Mouse (Mus musculus): Measurements from ENCODE around the gene Olfr584. TPM values are rescaled to one million over a fixed set of nuclear protein-coding genes. Genes with fewer than 3 reads are reported as not detected.

The Olfr584 gene
- total RNA-seq (2021) = not detected
- long read RNA-seq, experiment 1 = 0 reads
- long read RNA-seq, experiment 2 = 0 reads

DNA sequence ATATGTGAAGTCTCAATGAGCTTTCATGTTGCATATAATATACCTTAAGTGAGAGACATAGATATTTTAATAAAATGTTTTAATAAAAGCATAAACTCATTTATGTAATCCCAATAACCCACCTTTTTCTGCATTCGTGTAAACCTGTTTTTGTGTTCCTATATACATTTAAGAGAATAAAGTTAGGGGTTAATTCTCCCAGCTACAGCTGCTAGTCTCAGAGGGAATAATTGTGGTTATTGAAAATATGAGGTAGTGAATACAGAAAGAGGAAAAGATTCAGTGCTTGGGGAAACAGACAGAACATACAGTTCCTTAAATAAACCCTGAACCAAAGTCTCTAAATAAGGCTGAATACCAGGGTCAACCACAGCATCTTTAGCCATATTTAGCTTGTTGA is at the start of gene Olfr584:
Gene Olfr584 (plus strand): TSS at position 301 of the 400 bp plus-strand sequence.
- intact Hi-C loops (cut with DNase I; ENCODE audit: low total_unique reads) = no loop called here
- no peak for DNase-seq

DNA sequence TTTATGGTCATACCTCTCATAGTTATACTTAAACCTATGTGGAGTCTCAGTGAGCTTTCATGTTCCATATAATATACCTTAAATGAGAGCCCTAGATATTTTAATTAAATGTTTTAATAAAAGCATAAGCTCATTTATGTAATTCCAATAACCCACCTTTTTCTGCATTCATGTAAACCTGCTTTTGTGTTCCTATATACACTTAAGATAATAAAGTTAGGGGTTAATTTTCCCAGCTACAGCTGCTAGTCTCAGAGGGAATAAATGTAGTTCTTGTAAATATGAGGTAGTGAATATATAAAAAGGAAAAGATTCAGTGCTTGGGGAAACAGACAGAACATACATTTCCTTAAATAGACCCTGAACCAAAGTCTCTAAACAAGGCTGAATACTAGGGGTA is 44.0 kb upstream of the Olfr584 start, which contains the start of gene Olfr582:
Gene Olfr582 (plus strand): TSS at position 301 of the 400 bp plus-strand sequence.
- no peak for DNase-seq
- intact Hi-C loops (cut with DNase I; ENCODE audit: low total_unique reads) = no loop called here

GRCm38 (mm10) chr7:103051000-103051399 is 30.7 kb upstream of the Olfr584 start, which contains the start of gene Olfr583:
Gene Olfr583, plus strand, starts transcription at chr7:103051300.
- DNase-seq = no peak
- intact Hi-C loops (cut with DNase I; ENCODE audit: low total_unique reads) = no loop called here

DNA sequence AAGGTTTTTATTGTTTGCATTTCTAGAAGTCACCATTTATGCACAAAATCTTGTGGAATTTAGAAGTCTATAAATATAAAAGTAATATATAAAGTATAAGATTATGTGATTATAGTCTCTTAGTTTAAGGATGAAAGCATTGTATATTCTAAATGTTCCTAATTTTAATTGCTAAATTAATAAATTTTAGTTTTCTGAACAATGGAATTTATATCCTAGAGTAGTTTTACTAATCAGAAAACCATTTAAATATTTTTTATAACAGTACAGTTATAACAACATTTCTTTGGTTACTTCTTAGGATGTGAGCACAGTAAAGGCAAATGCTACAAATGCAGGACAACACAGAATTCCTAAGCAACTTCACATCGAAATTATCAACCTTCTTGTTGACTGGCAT is 15.7 kb downstream of the Olfr584 start, which contains the start of gene Olfr585:
Gene Olfr585 (plus strand): TSS at position 301 of the 400 bp plus-strand sequence.
- intact Hi-C loops (cut with DNase I; ENCODE audit: low total_unique reads) = no loop called here
- DNase-seq = no peak

DNA sequence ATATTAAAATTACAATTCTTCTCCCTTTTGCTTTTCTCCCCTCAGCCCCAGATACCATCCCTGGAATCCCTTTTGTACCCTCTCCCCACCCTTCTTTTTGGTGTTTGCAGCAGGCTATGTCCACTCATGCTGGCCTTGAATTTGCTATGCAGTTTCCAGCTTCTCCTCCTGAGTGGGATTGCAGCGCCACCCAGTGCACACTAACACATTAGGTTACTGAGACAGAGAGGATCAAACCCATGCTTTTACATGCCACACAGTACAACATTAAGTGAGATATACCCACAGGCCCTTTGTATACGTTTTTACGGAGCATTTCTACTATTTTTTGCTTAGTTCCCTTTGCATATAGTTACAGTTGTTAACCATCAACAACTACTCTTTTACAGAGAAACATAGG is 37.7 kb downstream of the Olfr584 start:
- intact Hi-C loops (cut with DNase I; ENCODE audit: low total_unique reads) = no loop called here
- no peak for DNase-seq

- intact Hi-C loops (cut with DNase I; ENCODE audit: low total_unique reads) = no loop called here
- no peak for DNase-seq
Measured at GRCm38 (mm10) chr7:103125538-103125937, 43.9 kb downstream of the Olfr584 start, which contains the start of gene Olfr586. Gene Olfr586, minus strand, starts transcription at chr7:103125638.

Other genes with a start within 250 kb of the Olfr584 start
- gene Olfr566, start 223.1 kb upstream of the Olfr584 start, total RNA-seq (2021) = not detected
- gene Olfr568, start 204.8 kb upstream of the Olfr584 start, total RNA-seq (2021) = not detected
- gene Olfr569, start 191.0 kb upstream of the Olfr584 start, total RNA-seq (2021) = not detected
- not detected for gene Olfr570, start 187.3 kb upstream of the Olfr584 start, total RNA-seq (2021)
- gene Olfr571, start 164.3 kb upstream of the Olfr584 start, total RNA-seq (2021) = not detected
- not detected for gene Olfr572, start 157.5 kb upstream of the Olfr584 start, total RNA-seq (2021)
- gene Olfr573-ps1, start 139.3 kb upstream of the Olfr584 start, total RNA-seq (2021) = not detected
- gene Olfr574, start 133.4 kb upstream of the Olfr584 start, total RNA-seq (2021) = not detected
- not detected for gene Olfr575, start 123.1 kb upstream of the Olfr584 start, total RNA-seq (2021)
- gene Olfr576, start 119.2 kb upstream of the Olfr584 start, total RNA-seq (2021) = not detected
- not detected for gene Olfr577, start 105.9 kb upstream of the Olfr584 start, total RNA-seq (2021)
- gene Olfr578, start 92.6 kb upstream of the Olfr584 start, total RNA-seq (2021) = not detected
- not detected for gene Olfr582, start 43.9 kb upstream of the Olfr584 start, total RNA-seq (2021)
- gene Olfr583, start 30.6 kb upstream of the Olfr584 start, total RNA-seq (2021) = not detected
- not detected for gene Olfr585, start 15.8 kb downstream of the Olfr584 start, total RNA-seq (2021)
- not detected for gene Olfr586, start 43.8 kb downstream of the Olfr584 start, total RNA-seq (2021)
- not detected for gene Olfr588-ps1, start 59.0 kb downstream of the Olfr584 start, total RNA-seq (2021)
- not detected for gene Olfr589, start 74.5 kb downstream of the Olfr584 start, total RNA-seq (2021)
- gene Olfr591, start 96.5 kb downstream of the Olfr584 start, total RNA-seq (2021) = not detected
- not detected for gene Olfr592, start 102.9 kb downstream of the Olfr584 start, total RNA-seq (2021)
- gene Olfr593, start 130.0 kb downstream of the Olfr584 start, total RNA-seq (2021) = not detected
- not detected for gene Olfr594, start 135.1 kb downstream of the Olfr584 start, total RNA-seq (2021)
- not detected for gene Usp17ld, start 170.6 kb downstream of the Olfr584 start, total RNA-seq (2021)
- not detected for gene Olfr596, start 223.8 kb downstream of the Olfr584 start, total RNA-seq (2021)
- gene Olfr597, start 234.4 kb downstream of the Olfr584 start, total RNA-seq (2021) = not detected
- not detected for gene Olfr598, start 241.7 kb downstream of the Olfr584 start, total RNA-seq (2021)